Comparison of ENCODE assay signal across 8 mouse cellular contexts in the genomic region with DNA sequence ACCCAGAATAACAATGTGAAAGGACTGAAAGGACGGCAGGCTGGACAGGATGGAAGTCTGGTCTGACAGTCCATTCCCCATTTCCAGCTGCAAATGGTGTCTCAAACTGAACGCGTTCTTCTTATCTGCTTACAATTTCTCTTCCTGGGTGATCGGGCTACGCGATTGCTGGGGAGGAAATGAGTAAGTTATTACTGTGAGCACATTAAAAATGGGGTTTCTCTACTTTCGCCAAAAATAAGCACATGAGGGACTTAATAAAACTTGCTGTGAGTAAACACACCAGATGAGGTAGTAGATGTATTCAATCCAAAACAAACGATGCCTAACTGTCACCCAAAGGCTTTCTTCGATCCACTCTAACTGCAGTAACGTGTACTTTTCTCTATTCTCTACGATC. TPM values are rescaled to one million over a fixed set of nuclear protein-coding genes. Genes with fewer than 3 reads are reported as not detected.
DNase-seq lines count a peak whose midpoint lies in the region; ATAC-seq and TF ChIP-seq lines count a peak whose summit lies in the region.

No protein-coding gene starts in this region.

- H3K9ac ChIP-seq in heart, embryonic 12.5 days = peak overlapping the region; percentile 89

- no peaks in the 10 kb centered on the region for H3K9me3 ChIP-seq in heart, embryonic 12.5 days (replicated peaks)

- no peaks in the 10 kb centered on the region for H3K27me3 ChIP-seq in heart, embryonic 12.5 days (replicated peaks)
- H3K27me3 ChIP-seq in thymus, adult 2 months (ENCODE audit: control insufficient read depth, insufficient read depth, low read length) = no peaks in the 10 kb centered on the region

- peak overlapping the region; percentile 80; the same call in 1 of the 2 replicates for H3K27ac ChIP-seq in heart, embryonic 12.5 days (ENCODE audit: poor library complexity, severe bottlenecking)
- peak overlapping the region; percentile 59 for H3K27ac ChIP-seq in thymus, adult 2 months (ENCODE audit: control insufficient read depth, insufficient read depth, low read length)

- H3K36me3 ChIP-seq in heart, embryonic 12.5 days = peaks cover 3% of the 10 kb centered on the region; the same call in 1 of the 2 replicates
- H3K36me3 ChIP-seq in thymus, adult 2 months (ENCODE audit: control insufficient read depth, insufficient read depth, low read length) = no peaks in the 10 kb centered on the region

- no peak for TF ChIP-seq POLR2A in brain, embryonic 14.5 days (IDR thresholded peaks at IDR 0.05; ENCODE audit: borderline replicate concordance, extremely low read depth, insufficient read depth, insufficient read length, poor library complexity, severe bottlenecking)
- TF ChIP-seq POLR2A in thymus, adult 2 months (IDR thresholded peaks at IDR 0.05; ENCODE audit: control insufficient read depth, extremely low read depth, insufficient read depth, low read length, poor library complexity) = no peak

- no peak for ATAC-seq in heart, embryonic 12.5 days (ENCODE audit: insufficient number of reproducible peaks, low FRiP score)
- peak; percentile 14; the same call in 1 of the 2 replicates for ATAC-seq in megakaryocyte, adult 5-6 weeks (ENCODE audit: poor library complexity, severe bottlenecking)

- no peak for TF ChIP-seq CTCF in brain, embryonic 14.5 days (IDR thresholded peaks at IDR 0.05; ENCODE audit: borderline replicate concordance, extremely low read depth, insufficient read depth, insufficient read length)
- no peak for TF ChIP-seq CTCF in thymus, adult 2 months (IDR thresholded peaks at IDR 0.05; ENCODE audit: borderline replicate concordance, control insufficient read depth, extremely low read depth, insufficient read depth, low read length, poor library complexity)

- peak overlapping the region; percentile 68 for H3K4me2 ChIP-seq in heart, embryonic 12.5 days

- H3K4me1 ChIP-seq in heart, embryonic 12.5 days (replicated peaks) = 0 out of 2 replicates have a peak, but pooled peaks cover 2% of the 10 kb centered on the region
- peaks cover 4% of the 10 kb centered on the region; the same call in 1 of the 2 replicates for H3K4me1 ChIP-seq in thymus, adult 2 months (replicated peaks; ENCODE audit: control insufficient read depth, insufficient read depth, low read length)

- WGBS in heart, embryonic 12.5 days = 2% methylated on average over 11 of the region's 11 CpGs
- WGBS in thymus, adult 2 months = under 1% methylated on average over 11 of the region's 11 CpGs

- H3K4me3 ChIP-seq in heart, embryonic 12.5 days = peak overlapping the region; percentile 88
- peak overlapping the region; percentile 70 for H3K4me3 ChIP-seq in thymus, adult 2 months (ENCODE audit: control insufficient read depth, insufficient read depth, low read length)

- peak; percentile 9 to 16 for DNase-seq in cerebellum, postnatal 25 days
- no peak for DNase-seq in cerebellum, adult 8-10 months
- peak; percentile 48 for DNase-seq in brain, embryonic 14.5 days (ENCODE audit: low read depth)
- peak; percentile 38 for DNase-seq in kidney, postnatal 10 days
- peak; percentile 20 for DNase-seq in thymus, adult 2 months
- no peak for DNase-seq in c-Kit-positive CD71-positive TER-119-positive erythroid progenitor cells, embryonic 14.5 days (ENCODE audit: low spot score)

RNA-seq across cellular contexts. Expression of a gene that starts 1.2 kb away (rescaled TPM):
- polyA plus RNA-seq in brain, embryonic 14.5 days (2012; rRNA removed) = 35.2 and 52.1 TPM in 2 replicates
- 31.0 and 31.9 TPM in 2 replicates for polyA plus RNA-seq in heart, embryonic 12.5 days (2016; fragmentation: Nextera tagmentation; extraction: Ambion mirVana)
- total RNA-seq in megakaryocyte, adult 5-6 weeks (2015) = 11.3 and 16.7 TPM in 2 replicates
- total RNA-seq in megakaryocyte, adult 5-6 weeks (2017) = 9.3 and 9.9 TPM in 2 replicates
- polyA plus RNA-seq in thymus, adult 2 months (2012; rRNA removed) = 5.6 and 6.5 TPM in 2 replicates

Comparison
In these comparisons a context has a peak if more than half of its experiments do, and no peak if none do; other contexts are left out.
1. DNase-seq: peak in cerebellum, postnatal 25 days (2 of 2), brain, embryonic 14.5 days (single experiment), kidney, postnatal 10 days (single experiment) and thymus, adult 2 months (single experiment); none in cerebellum, adult 8-10 months (single experiment) and c-Kit-positive CD71-positive TER-119-positive erythroid progenitor cells, embryonic 14.5 days (single experiment).